Mouse (Mus musculus) CD4-positive naive resting alpha-beta T cell, adult 76 days (primary cell): ENCODE measurements around the gene Ankrd9. TPM values are rescaled to one million over a fixed set of nuclear protein-coding genes. Genes with fewer than 3 reads are reported as not detected.

Experiments
- total RNA-seq: library from RNA; stranded (reverse); gene quantifications from one replicate; pipeline ENCODE4 v1.2.4, GENCODE M21; 2023

Ankrd9 gene
- 4.1 TPM for total RNA-seq

DNA sequence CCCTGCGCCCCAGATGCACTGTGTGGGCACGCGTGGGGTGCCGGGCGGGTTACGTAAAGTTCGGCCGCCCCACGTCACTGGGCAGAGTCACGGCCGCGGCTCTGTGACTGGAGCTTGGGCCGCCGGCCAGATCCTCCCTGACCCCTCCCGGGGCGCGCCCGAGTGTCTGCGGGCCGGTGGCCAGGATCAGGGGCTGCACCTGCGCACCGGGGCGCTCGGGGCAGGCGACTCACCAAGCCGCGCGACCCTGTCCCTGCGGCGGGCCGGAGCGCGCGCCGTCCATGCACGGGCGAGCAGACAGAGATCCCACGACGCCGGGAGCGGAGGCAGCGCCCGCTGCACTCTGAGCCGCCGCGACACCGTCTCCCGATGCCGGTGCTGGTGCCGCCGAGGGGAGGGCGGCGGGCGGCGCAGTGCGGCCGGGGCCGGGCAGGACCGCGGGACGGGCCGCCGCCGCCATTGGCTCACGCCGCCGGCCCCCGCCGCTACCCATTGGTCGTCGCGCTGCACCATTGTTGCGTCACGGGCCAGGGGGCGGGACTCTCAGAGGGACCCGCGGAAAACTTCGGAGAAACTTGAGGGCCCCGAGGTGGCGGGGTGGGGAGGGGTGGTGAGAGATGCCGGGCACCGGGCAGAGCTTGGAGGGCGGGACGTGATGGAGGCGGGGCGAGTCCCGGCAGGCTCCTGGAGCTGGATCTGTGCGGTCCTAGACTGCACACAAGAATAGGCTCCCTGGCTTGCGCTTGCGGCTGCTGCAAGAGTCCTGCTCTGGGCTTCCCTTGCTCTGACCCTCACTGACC, at the start of gene Ankrd9:
Ankrd9 (minus strand) TSS at position 434 of the 800 bp plus-strand sequence.

Other genes with a start within 250 kb of the Ankrd9 start
- 74.2 TPM for gene Wdr20, start 241.1 kb downstream of the Ankrd9 start, total RNA-seq
- not detected for gene Mok, start 138.1 kb downstream of the Ankrd9 start, total RNA-seq
- 3.6 TPM for gene Zfp839, start 128.8 kb downstream of the Ankrd9 start, total RNA-seq
- 33.4 TPM for gene Cinp, start 89.9 kb downstream of the Ankrd9 start, total RNA-seq
- gene Tecpr2, start 89.8 kb downstream of the Ankrd9 start, total RNA-seq: 6.4 TPM
- 50.0 TPM for gene Rcor1, start 60.3 kb upstream of the Ankrd9 start, total RNA-seq
- gene Traf3, start 187.3 kb upstream of the Ankrd9 start, total RNA-seq: 50.7 TPM
- gene 4930595D18Rik, start 205.5 kb upstream of the Ankrd9 start, total RNA-seq: not detected